In genomic region chr9:56200200-56200599, GRCm38 (mm10) we compare ENCODE assay signal across 17 mouse cellular contexts. TPM values are rescaled to one million over a fixed set of nuclear protein-coding genes. Genes with fewer than 3 reads are reported as not detected.
DNase-seq lines count a peak whose midpoint lies in the region; ATAC-seq and TF ChIP-seq lines count a peak whose summit lies in the region.
"Had no signal": no experiment of that assay in that cellular context is flagged by ENCODE, and none has a peak within 500 bp of the region (broad histone marks: within the 10 kb centered on the region; RNA-seq: fewer than 3 reads in every experiment).

No protein-coding gene starts in this region.

- DNase-seq in hindbrain, postnatal 0 days (ENCODE audit: low spot score) = no peak
- DNase-seq in hindbrain, embryonic 11.5 days (ENCODE audit: low spot score) = no peak
- no peak for DNase-seq in kidney, postnatal 0 days (ENCODE audit: low spot score)
- no peak for DNase-seq in kidney, postnatal 10 days
- DNase-seq in midbrain, postnatal 0 days (ENCODE audit: low spot score) = no peak
- no peak for DNase-seq in cerebellum, adult 8-10 months
- DNase-seq in spleen, adult 18-20 months = no peak

- H3K4me3 ChIP-seq in hindbrain, postnatal 0 days (ENCODE audit: low read length) = no peak overlapping the region
- no peak overlapping the region for H3K4me3 ChIP-seq in hindbrain, embryonic 11.5 days (ENCODE audit: low read depth, low read length)
- H3K4me3 ChIP-seq in kidney, postnatal 0 days (replicated peaks; ENCODE audit: low read depth, low read length) = no peak overlapping the region
- H3K4me3 ChIP-seq in midbrain, embryonic 16.5 days (ENCODE audit: low read depth, low read length) = no peak overlapping the region
- H3K4me3 ChIP-seq in midbrain, postnatal 0 days (ENCODE audit: low read depth, low read length) = no peak overlapping the region
- H3K4me3 ChIP-seq: embryonic facial prominence, embryonic 15.5 days; erythroblast, embryonic 14.5 days; forebrain, embryonic 10.5 days; gastrocnemius, adult 2 months; heart, embryonic 15.5 days had no signal

- no peaks in the 10 kb centered on the region for H3K4me1 ChIP-seq in hindbrain, postnatal 0 days (ENCODE audit: insufficient read depth, low read length)
- no peaks in the 10 kb centered on the region for H3K4me1 ChIP-seq in hindbrain, embryonic 11.5 days (replicated peaks; ENCODE audit: control insufficient read depth, insufficient read depth, low read length)
- H3K4me1 ChIP-seq in kidney, postnatal 0 days (replicated peaks; ENCODE audit: insufficient read depth, low read length) = no peaks in the 10 kb centered on the region
- H3K4me1 ChIP-seq in midbrain, embryonic 16.5 days (ENCODE audit: control insufficient read depth, insufficient read depth, low read length) = no peaks in the 10 kb centered on the region; the same call in 1 of the 2 replicates
- H3K4me1 ChIP-seq in midbrain, postnatal 0 days (ENCODE audit: insufficient read depth, low read length) = no peaks in the 10 kb centered on the region

- H3K27ac ChIP-seq in hindbrain, postnatal 0 days = no peak overlapping the region
- no peak overlapping the region for H3K27ac ChIP-seq in hindbrain, embryonic 11.5 days (ENCODE audit: low read depth, low read length)
- no peak overlapping the region for H3K27ac ChIP-seq in kidney, postnatal 0 days
- no peak overlapping the region for H3K27ac ChIP-seq in midbrain, embryonic 16.5 days (ENCODE audit: low read length)
- H3K27ac ChIP-seq in midbrain, postnatal 0 days (ENCODE audit: low read depth, low read length) = no peak overlapping the region
- H3K27ac ChIP-seq: embryonic facial prominence, embryonic 15.5 days; forebrain, embryonic 10.5 days; gastrocnemius, adult 2 months; heart, embryonic 15.5 days; hindbrain, embryonic 14.5 days had no signal

- WGBS in hindbrain, postnatal 0 days = 62% methylated on average over 2 of the region's 2 CpGs
- WGBS in hindbrain, embryonic 11.5 days = 61% methylated on average over 2 of the region's 2 CpGs
- WGBS in kidney, postnatal 0 days = 64% methylated on average over 2 of the region's 2 CpGs
- 59% methylated on average over 2 of the region's 2 CpGs for WGBS in midbrain, embryonic 16.5 days
- WGBS in midbrain, postnatal 0 days = 51% methylated on average over 2 of the region's 2 CpGs

- H3K9me3 ChIP-seq in hindbrain, postnatal 0 days (ENCODE audit: low read length) = no peaks in the 10 kb centered on the region
- H3K9me3 ChIP-seq in hindbrain, embryonic 11.5 days (ENCODE audit: control insufficient read depth, low read length) = no peaks in the 10 kb centered on the region
- no peaks in the 10 kb centered on the region for H3K9me3 ChIP-seq in kidney, postnatal 0 days (replicated peaks; ENCODE audit: low read length)
- H3K9me3 ChIP-seq in midbrain, embryonic 16.5 days (replicated peaks; ENCODE audit: control insufficient read depth, low read length, poor library complexity, severe bottlenecking) = no peaks in the 10 kb centered on the region
- no peaks in the 10 kb centered on the region for H3K9me3 ChIP-seq in midbrain, postnatal 0 days (ENCODE audit: low read length)
- H3K9me3 ChIP-seq: embryonic facial prominence, embryonic 15.5 days; forebrain, embryonic 10.5 days; heart, embryonic 15.5 days had no signal

- no peaks in the 10 kb centered on the region for H3K27me3 ChIP-seq in hindbrain, postnatal 0 days (ENCODE audit: insufficient read depth, low read length)
- no peaks in the 10 kb centered on the region for H3K27me3 ChIP-seq in hindbrain, embryonic 11.5 days (ENCODE audit: control insufficient read depth, insufficient read depth, low read length)
- no peaks in the 10 kb centered on the region; the same call in 1 of the 2 replicates for H3K27me3 ChIP-seq in kidney, postnatal 0 days (ENCODE audit: insufficient read depth, low read length)
- H3K27me3 ChIP-seq in midbrain, embryonic 16.5 days (ENCODE audit: control insufficient read depth, insufficient read depth, low read depth, low read length) = no peaks in the 10 kb centered on the region
- no peaks in the 10 kb centered on the region for H3K27me3 ChIP-seq in midbrain, postnatal 0 days (ENCODE audit: insufficient read depth, low read length)
- H3K27me3 ChIP-seq: CH12.LX; embryonic facial prominence, embryonic 15.5 days; heart, embryonic 15.5 days; Patski had no signal

- no peak for TF ChIP-seq CTCF in hindbrain, postnatal 0 days (IDR thresholded peaks at IDR 0.05; ENCODE audit: low read depth)
- no peak for TF ChIP-seq CTCF in kidney, postnatal 0 days (IDR thresholded peaks at IDR 0.05; ENCODE audit: low read depth)
- no peak for TF ChIP-seq CTCF in midbrain, postnatal 0 days (IDR thresholded peaks at IDR 0.05)

- no peak overlapping the region for H3K9ac ChIP-seq in hindbrain, postnatal 0 days (replicated peaks; ENCODE audit: low read length)
- no peak overlapping the region for H3K9ac ChIP-seq in hindbrain, embryonic 11.5 days (ENCODE audit: low read depth, low read length)
- no peak overlapping the region for H3K9ac ChIP-seq in kidney, postnatal 0 days (ENCODE audit: low read depth, low read length)
- peak overlapping the region; percentile 35; the same call in 1 of the 2 replicates for H3K9ac ChIP-seq in midbrain, embryonic 16.5 days (ENCODE audit: low read depth, low read length)
- no peak overlapping the region for H3K9ac ChIP-seq in midbrain, postnatal 0 days (replicated peaks; ENCODE audit: low read length, poor library complexity, severe bottlenecking)
- H3K9ac ChIP-seq: embryonic facial prominence, embryonic 15.5 days; heart, embryonic 15.5 days; hindbrain, embryonic 14.5 days had no signal

- ATAC-seq in hindbrain, postnatal 0 days = peak; percentile 29; the same call in 1 of the 2 replicates
- no peak for ATAC-seq in hindbrain, embryonic 11.5 days (ENCODE audit: low FRiP score)
- 0 out of 2 replicates have a peak, but pooled peaks have one; percentile 31 for ATAC-seq in kidney, postnatal 0 days (replicated peaks; ENCODE audit: low FRiP score, low read depth)
- ATAC-seq in midbrain, embryonic 16.5 days = no peak
- no peak for ATAC-seq in midbrain, postnatal 0 days (ENCODE audit: low FRiP score)
- ATAC-seq: Patski had no signal

- no peak overlapping the region for H3K4me2 ChIP-seq in hindbrain, postnatal 0 days (ENCODE audit: low read depth, low read length)
- H3K4me2 ChIP-seq in hindbrain, embryonic 11.5 days (replicated peaks; ENCODE audit: low read depth, low read length) = no peak overlapping the region
- no peak overlapping the region for H3K4me2 ChIP-seq in kidney, postnatal 0 days (ENCODE audit: low read length)
- no peak overlapping the region for H3K4me2 ChIP-seq in midbrain, embryonic 16.5 days (ENCODE audit: low read length)
- no peak overlapping the region for H3K4me2 ChIP-seq in midbrain, postnatal 0 days (ENCODE audit: low read depth, low read length, poor library complexity, severe bottlenecking)
- H3K4me2 ChIP-seq: heart, embryonic 11.5 days; heart, embryonic 15.5 days; hindbrain, embryonic 14.5 days had no signal

- H3K36me3 ChIP-seq in hindbrain, postnatal 0 days (ENCODE audit: insufficient read depth, low read length) = no peaks in the 10 kb centered on the region
- no peaks in the 10 kb centered on the region for H3K36me3 ChIP-seq in hindbrain, embryonic 11.5 days (ENCODE audit: control insufficient read depth, insufficient read depth, low read length)
- no peaks in the 10 kb centered on the region for H3K36me3 ChIP-seq in kidney, postnatal 0 days (ENCODE audit: insufficient read depth, low read length)
- no peaks in the 10 kb centered on the region for H3K36me3 ChIP-seq in midbrain, embryonic 16.5 days (ENCODE audit: control insufficient read depth, insufficient read depth, low read length)
- no peaks in the 10 kb centered on the region for H3K36me3 ChIP-seq in midbrain, postnatal 0 days (ENCODE audit: insufficient read depth, low read length)
- H3K36me3 ChIP-seq: forebrain, embryonic 10.5 days; heart, embryonic 15.5 days had no signal

RNA-seq across cellular contexts. Expression of gene Tspan3, which starts 34.9 kb away (rescaled TPM):
- total RNA-seq in hindbrain, postnatal 0 days (2014; rRNA removed) = 524 and 552 TPM in 2 replicates
- 725 and 737 TPM in 2 replicates for polyA plus RNA-seq in hindbrain, postnatal 0 days (2015; fragmentation: Nextera tagmentation; extraction: Ambion mirVana)
- polyA plus RNA-seq in hindbrain, embryonic 11.5 days (2014; fragmentation: Nextera tagmentation; extraction: Ambion mirVana) = 529 and 555 TPM in 2 replicates
- 452 and 462 TPM in 2 replicates for polyA plus RNA-seq in kidney, postnatal 0 days (2015; fragmentation: Nextera tagmentation; extraction: Ambion mirVana)
- polyA plus RNA-seq in midbrain, embryonic 16.5 days (2015; fragmentation: Nextera tagmentation; extraction: Ambion mirVana) = 561 and 610 TPM in 2 replicates
- 452 and 511 TPM in 2 replicates for total RNA-seq in midbrain, postnatal 0 days (2014; rRNA removed)
- 674 and 710 TPM in 2 replicates for polyA plus RNA-seq in midbrain, postnatal 0 days (2015; fragmentation: Nextera tagmentation; extraction: Ambion mirVana)

Comparison
In these comparisons a context has a peak if more than half of its experiments do, and no peak if none do; other contexts are left out.
1. ATAC-seq: peak in hindbrain, postnatal 0 days (single experiment) and kidney, postnatal 0 days (single experiment); none in hindbrain, embryonic 11.5 days (single experiment), midbrain, embryonic 16.5 days (single experiment) and midbrain, postnatal 0 days (single experiment).